Mouse (Mus musculus) lung, adult 2 months (tissue): ENCODE measurements at regions not wholly inside any gene's neighbourhood (a gene's known extent, or its start where the extent isn't known, plus 50 kb on each side); places are given as distances from the start of the nearest gene placed in this dataset.

Source experiments
- CTCF ChIP-seq: fragments of 200-500 bp; IDR thresholded peaks from 2 replicates; pipeline ENCODE4 v1.5.1; 2011; ENCODE audit warnings: mild to moderate bottlenecking, low read length, control low read depth; ENCODE audit not compliant: insufficient read depth
- POLR2A ChIP-seq: fragments of 200-500 bp; IDR thresholded peaks from 2 replicates; pipeline ENCODE4 v1.6.1; 2011; ENCODE audit warnings: low read depth, mild to moderate bottlenecking, control low read depth, low read length, borderline replicate concordance; ENCODE audit errors: extremely low read depth

DNA sequence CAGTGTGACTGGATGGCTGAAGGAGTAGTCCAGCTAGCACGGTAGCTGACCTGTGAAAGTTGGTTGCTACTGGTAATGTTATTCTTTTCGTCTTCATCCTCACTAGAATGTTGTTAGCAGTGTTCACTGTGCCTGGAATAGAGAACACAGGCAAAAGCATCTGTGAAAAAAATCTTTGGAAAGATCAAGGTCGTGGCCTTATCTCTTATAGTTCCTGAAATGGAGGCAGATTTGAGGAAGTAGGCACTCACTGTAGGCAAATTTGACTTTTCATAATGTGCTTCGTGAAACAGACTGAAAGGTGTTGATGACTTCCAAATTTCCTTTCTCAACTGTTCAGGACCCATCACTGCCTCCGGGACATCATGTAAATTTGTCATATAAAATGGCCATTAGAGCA, 124.5 kb upstream of the Adamts9 start:
- TF ChIP-seq CTCF: no peak
- no peak for TF ChIP-seq POLR2A
